Mouse (Mus musculus) heart, postnatal 0 days (tissue): ENCODE results near the gene Alpl. TPM values are rescaled to one million over a fixed set of nuclear protein-coding genes. Genes with fewer than 3 reads are reported as not detected.
A peak's percentile ranks its signal among the peaks of the same experiment; 100 is the strongest.

Source experiments
- ATAC-seq: fragments of 200-750 bp; cut with Nextera tagmentation; 2 replicates; pipeline ENCODE4 v1.8.0; 2017; ENCODE audit warnings: low read depth, moderate number of reproducible peaks, moderate library complexity; ENCODE audit not compliant: insufficient read depth
- DNase-seq: peaks from one replicate; pipeline ENCODE4 v3.0.0-alpha.2; 2016; ENCODE audit warnings: low spot score
- H3K27ac ChIP-seq: fragments of 300-500 bp; sonication (generic); 2 replicates; pipeline ENCODE4 v1.5.1; 2014; ENCODE audit warnings: low read depth, mild to moderate bottlenecking
- H3K27me3 ChIP-seq: fragments of 300-500 bp; sonication (generic); 2 replicates; pipeline ENCODE4 v1.6.1; 2014; ENCODE audit warnings: low read length, mixed read lengths; ENCODE audit not compliant: control insufficient read depth, insufficient read depth
- H3K36me3 ChIP-seq: fragments of 300-500 bp; sonication (generic); replicated peaks from 2 replicates; pipeline ENCODE4 v1.6.1; 2014; ENCODE audit warnings: low read length, mixed read lengths; ENCODE audit not compliant: control insufficient read depth, insufficient read depth
- H3K4me1 ChIP-seq: fragments of 300-500 bp; sonication (generic); 2 replicates; pipeline ENCODE4 v1.6.1; 2014; ENCODE audit warnings: antibody characterized with exemption; ENCODE audit not compliant: control insufficient read depth, insufficient read depth
- H3K4me2 ChIP-seq: fragments of 300-500 bp; sonication (generic); 2 replicates; pipeline ENCODE4 v1.6.1; 2014; ENCODE audit warnings: low read depth, mild to moderate bottlenecking, low read length, moderate library complexity
- H3K4me3 ChIP-seq: fragments of 300-500 bp; sonication (generic); 2 replicates; pipeline ENCODE4 v1.5.1; 2014; ENCODE audit warnings: low read depth, low read length
- H3K9ac ChIP-seq: fragments of 300-500 bp; sonication (generic); replicated peaks from 2 replicates; pipeline ENCODE4 v1.6.1; 2014; ENCODE audit warnings: low read depth, low read length, mixed read lengths
- H3K9me3 ChIP-seq: fragments of 300-500 bp; sonication (generic); replicated peaks from 2 replicates; pipeline ENCODE4 v1.6.1; 2016; ENCODE audit warnings: low read length; ENCODE audit not compliant: control insufficient read depth
- CTCF ChIP-seq: IDR thresholded peaks from 2 replicates; pipeline ENCODE4 v1.5.1; 2016; ENCODE audit warnings: antibody characterized with exemption, control low read depth, low read depth
- EP300 ChIP-seq: IDR thresholded peaks from 2 replicates; pipeline ENCODE4 v1.6.1; 2016; ENCODE audit warnings: antibody characterized with exemption, low read depth
- WGBS: fragments of 180-500 bp; shearing (Covaris S2); extraction: QIAGEN DNeasy Blood & Tissue Kit; methylation state at CpG from one replicate; pipeline ENCODE4 v1.1.7; 2014; 5-methylcytosine and 5-hydroxymethylcytosine counted together
- polyA plus RNA-seq: library from polyadenylated mRNA; unstranded; fragments of >200 nt; fragmentation: Nextera tagmentation; extraction: Ambion mirVana; gene quantifications from 2 replicates; pipeline ENCODE4 v1.2.1, GENCODE M21; 2015
- total RNA-seq: library from RNA; depleted of rRNA; stranded (reverse); fragments of >200 nt; gene quantifications from 2 replicates; pipeline ENCODE4 v1.2.3, GENCODE M21; 2014; ENCODE audit warnings: low replicate concordance

Gene Alpl
- total and polyA plus RNA-seq, 2 experiments from 2014 or later, result 2.3 to 2.4 TPM

DNA sequence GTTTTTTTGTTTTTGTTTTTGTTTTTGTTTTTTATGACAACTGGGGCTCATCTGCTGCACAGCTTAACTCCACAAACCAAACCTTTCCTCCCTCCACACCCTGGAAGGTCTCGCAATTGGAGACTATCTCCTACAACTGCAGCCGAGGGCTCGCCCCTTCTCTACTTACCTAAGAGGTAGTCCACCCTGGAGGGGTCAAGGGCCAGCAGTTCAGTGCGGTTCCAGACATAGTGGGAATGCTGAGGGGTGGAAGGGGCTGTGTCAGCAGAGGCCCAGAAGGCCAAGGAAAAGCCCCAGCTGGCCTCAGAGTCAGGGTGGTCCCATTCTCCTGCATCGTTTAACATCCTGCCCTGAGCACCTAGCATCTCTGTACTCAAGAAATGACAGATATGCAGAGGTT is 48.6 kb downstream of the Alpl start:
- no peak for ATAC-seq
- Histone ChIP-seq H3K4me3 (no peak overlapping the region), H3K9ac (no peak overlapping the region), H3K27ac (no peak overlapping the region), H3K4me2 (no peak overlapping the region), H3K4me1 (peaks cover 16% of the 10 kb centered on the region), H3K9me3 (no peaks in the 10 kb centered on the region), H3K27me3 (0 out of 2 replicates have a peak, but pooled peaks cover 2% of the 10 kb centered on the region), H3K36me3 (no peaks in the 10 kb centered on the region)
- DNase-seq, result no peak
- no peak for TF ChIP-seq CTCF
- TF ChIP-seq EP300, result no peak
- WGBS, result 76% methylated on average over 5 of the region's 5 CpGs

DNA sequence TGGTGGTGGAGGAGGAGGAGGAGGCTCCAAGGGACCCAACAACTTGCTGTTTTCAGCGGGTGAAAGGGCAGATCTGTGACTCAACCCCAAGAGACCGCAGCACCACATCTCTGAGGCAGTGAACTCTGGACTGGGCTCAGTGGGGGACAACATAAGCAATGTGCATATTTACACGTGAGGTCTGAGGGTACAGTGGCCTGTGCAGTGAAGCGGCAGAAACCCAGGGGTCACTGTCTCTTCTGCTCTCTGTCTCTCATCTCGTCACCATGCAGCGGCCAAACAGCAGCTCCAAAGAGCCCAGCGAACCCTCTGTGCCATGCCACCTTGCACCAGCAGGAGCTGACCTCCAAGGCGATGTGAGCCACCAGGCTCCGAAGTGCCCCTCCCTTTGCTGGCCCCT is 49.1 kb downstream of the Alpl start:
- Histone ChIP-seq H3K36me3 (no peaks in the 10 kb centered on the region), H3K4me1 (peaks cover 16% of the 10 kb centered on the region), H3K27ac (no peak overlapping the region), H3K4me3 (no peak overlapping the region), H3K4me2 (no peak overlapping the region), H3K27me3 (0 out of 2 replicates have a peak, but pooled peaks cover 2% of the 10 kb centered on the region), H3K9ac (no peak overlapping the region), H3K9me3 (no peaks in the 10 kb centered on the region)
- no peak for TF ChIP-seq EP300
- TF ChIP-seq CTCF, result no peak
- ATAC-seq, result no peak
- WGBS, result 82% methylated on average over 9 of the region's 9 CpGs
- DNase-seq, result no peak

DNA sequence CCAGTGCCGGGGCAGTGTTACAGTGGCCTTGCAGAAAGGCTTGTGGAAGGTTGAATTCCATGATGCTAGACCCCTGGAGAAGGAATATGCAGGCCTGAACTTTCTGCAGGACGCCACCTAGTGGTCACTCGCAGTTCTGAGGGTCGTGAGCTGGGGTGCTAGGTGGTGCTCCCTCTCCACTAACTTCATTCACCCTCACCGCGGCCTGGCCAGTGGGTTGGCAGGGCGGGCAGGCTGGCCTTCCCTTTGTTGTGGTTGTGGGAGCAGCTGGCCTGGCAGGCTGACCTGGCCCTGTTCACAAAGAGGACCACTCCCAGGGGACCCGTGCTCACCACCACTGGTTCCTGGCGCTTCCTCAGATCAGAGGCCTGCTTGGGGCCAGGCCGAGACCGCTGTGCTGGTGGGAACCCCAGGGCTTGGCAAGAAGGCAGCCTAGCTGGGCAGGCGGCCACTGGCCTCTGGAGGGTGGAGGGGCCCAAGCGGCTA is 51.7 kb downstream of the Alpl start:
- Histone ChIP-seq H3K27ac (no peak overlapping the region), H3K4me2 (no peak overlapping the region), H3K4me3 (no peak overlapping the region), H3K4me1 (no peaks in the 10 kb centered on the region), H3K9me3 (no peaks in the 10 kb centered on the region), H3K27me3 (0 out of 2 replicates have a peak, but pooled peaks cover 5% of the 10 kb centered on the region), H3K36me3 (no peaks in the 10 kb centered on the region), H3K9ac (no peak overlapping the region)
- TF ChIP-seq CTCF, result peak; percentile 36
- TF ChIP-seq EP300, result no peak
- ATAC-seq (no peak), DNase-seq (no peak)
- 57% methylated on average over 13 of the region's 13 CpGs for WGBS

DNA sequence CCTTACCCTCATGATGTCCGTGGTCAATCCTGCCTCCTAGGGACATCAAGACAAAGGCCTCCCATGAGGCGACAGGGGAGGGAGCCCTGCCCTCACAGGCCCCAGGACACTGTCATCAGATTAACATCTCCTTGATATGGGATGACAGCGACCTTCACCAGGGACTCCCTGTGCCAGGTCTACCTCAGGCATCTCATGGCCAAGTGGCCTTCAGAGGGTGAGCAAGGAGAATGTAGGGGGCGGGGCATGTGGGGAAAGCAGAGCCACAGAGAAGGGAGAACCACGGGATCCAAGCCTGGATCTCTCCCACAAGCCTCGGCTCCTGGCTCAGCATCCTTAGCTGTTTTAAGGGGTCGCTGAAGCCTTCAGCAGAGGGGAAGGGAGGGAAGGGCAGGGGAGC is 52.4 kb downstream of the Alpl start:
- no peak for TF ChIP-seq EP300
- TF ChIP-seq CTCF, result no peak
- Histone ChIP-seq H3K27ac (no peak overlapping the region), H3K4me1 (no peaks in the 10 kb centered on the region), H3K27me3 (0 out of 2 replicates have a peak, but pooled peaks cover 5% of the 10 kb centered on the region), H3K9ac (no peak overlapping the region), H3K4me2 (no peak overlapping the region), H3K36me3 (no peaks in the 10 kb centered on the region), H3K4me3 (no peak overlapping the region), H3K9me3 (no peaks in the 10 kb centered on the region)
- DNase-seq (no peak), ATAC-seq (no peak)
- 61% methylated on average over 7 of the region's 7 CpGs for WGBS

DNA sequence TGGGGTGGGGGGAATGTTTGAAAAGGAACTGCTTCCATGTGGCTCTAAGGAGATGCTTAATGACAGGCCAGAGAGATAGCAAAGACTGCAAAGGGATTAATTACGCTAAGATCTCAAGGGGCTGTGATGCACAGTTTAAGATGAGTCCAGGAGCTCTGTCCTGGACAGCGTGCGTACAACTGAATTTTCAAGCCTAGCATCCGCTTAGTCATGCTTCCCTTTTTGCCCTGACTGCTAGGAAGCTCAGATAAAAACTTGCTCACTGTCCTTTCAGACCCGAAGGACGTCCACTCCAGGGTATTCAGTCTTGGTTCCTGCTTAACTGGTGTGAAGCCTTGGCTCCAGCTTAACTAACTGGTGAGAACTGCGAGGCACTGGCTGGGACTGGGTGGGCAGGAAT is 55.8 kb downstream of the Alpl start:
- Histone ChIP-seq H3K27ac (no peak overlapping the region), H3K4me3 (no peak overlapping the region), H3K27me3 (0 out of 2 replicates have a peak, but pooled peaks cover 5% of the 10 kb centered on the region), H3K4me1 (no peaks in the 10 kb centered on the region), H3K4me2 (no peak overlapping the region), H3K9me3 (no peaks in the 10 kb centered on the region), H3K9ac (no peak overlapping the region), H3K36me3 (no peaks in the 10 kb centered on the region)
- TF ChIP-seq EP300, result no peak
- 68% methylated on average over 7 of the region's 7 CpGs for WGBS
- no peak for ATAC-seq
- DNase-seq, result no peak
